Mouse (Mus musculus) yolk sac, embryonic 10.5 days (tissue): ENCODE measurements around the gene Dnase2b.

ENCODE experiments used
- DNase-seq: peaks from one replicate; pipeline ENCODE4 v3.0.0-alpha.2; 2017; ENCODE audit warnings: low spot score

The Dnase2b gene

GRCm38 (mm10) chr3:146570148-146570782 lies 45.1 kb downstream of the Dnase2b start, which contains the start of gene Uox:
TSS of gene Uox (plus strand) at chr3:146570426.
- no peak for DNase-seq

GRCm38 (mm10) chr3:146569594-146569993 lies 45.8 kb downstream of the Dnase2b start:
- no peak for DNase-seq

GRCm38 (mm10) chr3:146567884-146568530 lies 47.4 kb downstream of the Dnase2b start:
- DNase-seq, result no peak

GRCm38 (mm10) chr3:146567366-146567765 lies 48.0 kb downstream of the Dnase2b start:
- DNase-seq, result no peak

- no peak for DNase-seq
Measured at GRCm38 (mm10) chr3:146565065-146565411, 50.4 kb downstream of the Dnase2b start.

- DNase-seq, result peak; percentile 35
Measured at GRCm38 (mm10) chr3:146564268-146565064, 50.9 kb downstream of the Dnase2b start.

GRCm38 (mm10) chr3:146562936-146563335 lies 52.5 kb downstream of the Dnase2b start:
- DNase-seq, result no peak

GRCm38 (mm10) chr3:146557507-146557906 lies 57.9 kb downstream of the Dnase2b start:
- no peak for DNase-seq

- DNase-seq, result no peak
Measured at GRCm38 (mm10) chr3:146556567-146556966, 58.8 kb downstream of the Dnase2b start.

- no peak for DNase-seq
Measured at GRCm38 (mm10) chr3:146554816-146555215, 60.6 kb downstream of the Dnase2b start.

GRCm38 (mm10) chr3:146543632-146544031 lies 71.8 kb downstream of the Dnase2b start:
- DNase-seq, result no peak

GRCm38 (mm10) chr3:146540521-146541273 lies 74.7 kb downstream of the Dnase2b start:
- DNase-seq, result no peak

GRCm38 (mm10) chr3:146534986-146535385 lies 80.4 kb downstream of the Dnase2b start:
- DNase-seq, result no peak
